Mouse (Mus musculus): ENCODE data around the gene Fam193a. TPM values are rescaled to one million over a fixed set of nuclear protein-coding genes. Genes with fewer than 3 reads are reported as not detected.

Gene Fam193a
- 14.3 and 15.2 TPM in 2 replicates for polyA plus RNA-seq (2015; fragmentation: Nextera tagmentation; extraction: Ambion mirVana)

- peak within 1 kb of the TSS; percentile 95 for H3K4me3 ChIP-seq
- H3K9ac ChIP-seq: peak within 1 kb of the TSS; percentile 96
- peaks cover 30% of the 10 kb centered on the region for H3K4me1 ChIP-seq (replicated peaks)
- no peaks in the 10 kb centered on the region for H3K27me3 ChIP-seq
- 1% methylated on average over 59 of the region's 64 CpGs for WGBS
- no peaks in the 10 kb centered on the region for H3K9me3 ChIP-seq
- H3K36me3 ChIP-seq: peaks cover 7% of the 10 kb centered on the region; the same call in 1 of the 2 replicates
- peak within 1 kb of the TSS; percentile 59 for H3K4me2 ChIP-seq
- peak; percentile 100 for ATAC-seq (ENCODE audit: low read depth)
- peak within 1 kb of the TSS; percentile 84 for H3K27ac ChIP-seq (replicated peaks)
These were observed at the start of gene Fam193a for GRCm38 (mm10) chr5:34369341-34370021. TSS of gene Fam193a (plus strand) at chr5:34369933.

- no peak overlapping the region for H3K9ac ChIP-seq
- no peak for ATAC-seq (ENCODE audit: low read depth)
- WGBS: 91% methylated on average over 4 of the region's 4 CpGs
These were observed 48.5 kb upstream of the Fam193a start for GRCm38 (mm10) chr5:34321236-34321635.

DNA sequence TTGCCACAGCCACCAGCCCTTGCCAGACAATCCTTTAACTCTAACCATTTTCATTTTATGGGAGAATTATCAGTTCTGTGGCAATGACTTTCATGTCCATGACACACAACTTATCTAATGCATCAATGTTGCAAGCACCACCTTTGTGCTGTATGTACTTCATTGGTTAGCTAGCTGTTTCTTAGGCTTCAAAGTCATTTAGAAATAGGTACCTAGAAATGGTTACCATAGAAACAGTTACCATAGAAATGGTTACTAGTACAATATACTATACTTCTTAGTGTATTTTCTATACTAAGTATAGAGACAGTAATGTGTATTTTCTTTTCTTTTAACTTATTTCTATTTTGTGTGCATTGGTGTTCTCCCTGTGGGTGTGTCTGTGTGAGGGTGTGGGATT, 44.4 kb upstream of the Fam193a start:
- Histone ChIP-seq H3K4me1 (replicated peaks) (peaks cover 13% of the 10 kb centered on the region), H3K27me3 (no peaks in the 10 kb centered on the region)
- no peak for ATAC-seq (ENCODE audit: low read depth)

More at GRCm38 (mm10) chr5:34321236-34321635, 48.5 kb upstream of the Fam193a start:
- Histone ChIP-seq H3K27me3 (no peaks in the 10 kb centered on the region), H3K9me3 (no peaks in the 10 kb centered on the region), H3K4me1 (replicated peaks) (peaks cover 2% of the 10 kb centered on the region; the same call in 1 of the 2 replicates), H3K36me3 (no peaks in the 10 kb centered on the region), H3K27ac (replicated peaks) (no peak overlapping the region), H3K4me2 (no peak overlapping the region), H3K4me3 (no peak overlapping the region)

DNA sequence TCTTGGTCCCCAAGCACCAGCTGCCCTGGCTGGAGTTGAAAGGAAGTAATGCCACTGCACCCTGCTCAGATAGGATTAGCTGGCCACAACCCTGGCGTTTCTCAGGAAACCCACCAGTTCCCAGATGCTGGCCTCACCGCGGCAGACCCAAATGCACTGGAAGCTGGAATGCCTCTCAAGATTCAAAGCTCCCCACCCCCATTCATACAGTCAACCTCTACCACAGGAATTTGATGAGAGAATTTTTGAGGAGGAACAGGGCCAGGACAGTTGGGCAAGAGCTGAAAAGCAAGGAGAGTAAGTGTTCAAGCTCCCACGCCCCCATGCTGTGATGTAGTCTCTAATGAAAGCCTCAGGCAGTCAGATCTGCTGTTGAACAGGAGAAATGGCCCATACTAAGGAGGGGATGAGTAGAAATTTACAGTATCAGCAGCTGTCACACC, 43.5 kb upstream of the Fam193a start:
- H3K4me2 ChIP-seq: no peak overlapping the region
- 41% methylated on average over 4 of the region's 4 CpGs for WGBS

More for the DNA sequence above, 44.4 kb upstream of the Fam193a start:
- Histone ChIP-seq H3K9me3 (no peaks in the 10 kb centered on the region), H3K36me3 (no peaks in the 10 kb centered on the region), H3K9ac (no peak overlapping the region), H3K4me2 (no peak overlapping the region), H3K27ac (replicated peaks) (no peak overlapping the region), H3K4me3 (no peak overlapping the region)

GRCm38 (mm10) chr5:34326875-34327576, 42.7 kb upstream of the Fam193a start:
- Histone ChIP-seq H3K27me3 (no peaks in the 10 kb centered on the region), H3K27ac (replicated peaks) (no peak overlapping the region), H3K9me3 (no peaks in the 10 kb centered on the region), H3K9ac (peak overlapping the region; percentile 63), H3K4me2 (peak overlapping the region; percentile 54), H3K4me3 (peak overlapping the region; percentile 32), H3K36me3 (no peaks in the 10 kb centered on the region), H3K4me1 (replicated peaks) (peaks cover 13% of the 10 kb centered on the region)
- WGBS: 17% methylated on average over 31 of the region's 31 CpGs
- ATAC-seq (ENCODE audit: low read depth): peak; percentile 76

More for the DNA sequence above, 43.5 kb upstream of the Fam193a start:
- Histone ChIP-seq H3K4me1 (replicated peaks) (peaks cover 13% of the 10 kb centered on the region), H3K9ac (peak overlapping the region; percentile 63), H3K4me3 (no peak overlapping the region), H3K27ac (replicated peaks) (no peak overlapping the region), H3K27me3 (no peaks in the 10 kb centered on the region), H3K9me3 (no peaks in the 10 kb centered on the region), H3K36me3 (no peaks in the 10 kb centered on the region)
- ATAC-seq (ENCODE audit: low read depth): no peak

DNA sequence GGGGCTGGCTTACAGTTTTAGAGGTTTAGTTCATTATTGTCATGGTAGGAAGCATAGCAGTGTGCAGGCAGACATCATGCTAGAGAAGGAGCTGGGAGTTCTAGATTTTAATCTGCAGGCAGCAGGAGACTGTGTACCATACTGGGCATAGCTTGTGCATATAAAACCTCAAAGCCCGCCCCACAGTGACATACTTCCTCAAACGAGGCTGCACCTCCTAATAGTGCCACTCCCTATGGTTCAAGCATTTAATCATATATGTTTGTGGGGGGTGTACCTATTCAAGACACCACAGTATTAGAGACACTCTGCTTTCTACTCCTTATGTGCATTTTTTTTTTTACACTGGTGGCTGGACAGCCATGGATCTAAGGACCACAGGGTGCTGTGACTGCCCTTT, 39.6 kb upstream of the Fam193a start:
- no peaks in the 10 kb centered on the region for H3K9me3 ChIP-seq
- no peaks in the 10 kb centered on the region for H3K36me3 ChIP-seq
- no peak overlapping the region for H3K4me3 ChIP-seq
- ATAC-seq (ENCODE audit: low read depth): no peak
- H3K4me1 ChIP-seq (replicated peaks): peaks cover 14% of the 10 kb centered on the region
- H3K27me3 ChIP-seq: no peaks in the 10 kb centered on the region
- H3K27ac ChIP-seq (replicated peaks): no peak overlapping the region
- 81% methylated on average over 2 of the region's 2 CpGs for WGBS
- H3K4me2 ChIP-seq: no peak overlapping the region
- H3K9ac ChIP-seq: no peak overlapping the region

DNA sequence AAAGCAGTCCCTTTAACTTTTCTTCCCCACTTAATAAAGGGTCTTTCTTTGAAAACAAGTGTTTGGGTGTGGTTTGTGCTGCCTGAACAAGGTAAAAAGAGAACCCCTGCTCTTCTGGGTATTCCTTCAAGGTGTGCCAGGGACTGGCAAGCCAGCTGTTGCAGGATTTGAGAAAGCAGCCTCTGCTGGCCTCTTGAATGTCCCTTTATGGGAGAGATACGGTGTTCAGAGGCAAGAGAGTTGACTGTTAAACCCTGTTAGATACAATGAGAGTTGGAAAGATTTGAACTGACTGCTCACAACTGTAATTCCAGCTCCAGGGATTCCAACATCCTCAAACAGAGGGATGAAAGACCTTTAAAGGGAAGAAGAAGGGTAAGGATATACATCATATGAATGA, 35.7 kb upstream of the Fam193a start:
- Histone ChIP-seq H3K27me3 (no peaks in the 10 kb centered on the region), H3K9me3 (no peaks in the 10 kb centered on the region), H3K4me2 (no peak overlapping the region), H3K4me3 (no peak overlapping the region), H3K4me1 (replicated peaks) (peaks cover 24% of the 10 kb centered on the region), H3K9ac (no peak overlapping the region), H3K36me3 (no peaks in the 10 kb centered on the region), H3K27ac (replicated peaks) (no peak overlapping the region)
- no peak for ATAC-seq (ENCODE audit: low read depth)
- whole genome bisulfite sequencing: 89% methylated on average over 1 of the region's 1 CpGs

- H3K4me3 ChIP-seq: peak overlapping the region; percentile 99
- peak; percentile 73 for ATAC-seq (ENCODE audit: low read depth)
- H3K27me3 ChIP-seq: no peaks in the 10 kb centered on the region
- peaks cover 24% of the 10 kb centered on the region for H3K4me1 ChIP-seq (replicated peaks)
- peak overlapping the region; percentile 83 for H3K9ac ChIP-seq
- WGBS: 2% methylated on average over 21 of the region's 21 CpGs
- H3K27ac ChIP-seq (replicated peaks): peak overlapping the region; percentile 90
- peak overlapping the region; percentile 85 for H3K4me2 ChIP-seq
- H3K9me3 ChIP-seq: no peaks in the 10 kb centered on the region
- no peaks in the 10 kb centered on the region for H3K36me3 ChIP-seq
These were observed 34.1 kb upstream of the Fam193a start for GRCm38 (mm10) chr5:34335539-34336096.

- Histone ChIP-seq H3K4me1 (replicated peaks) (peaks cover 24% of the 10 kb centered on the region), H3K4me3 (peak within 1 kb of the TSS; percentile 99), H3K4me2 (peak within 1 kb of the TSS; percentile 91), H3K27ac (replicated peaks) (peak within 1 kb of the TSS; percentile 95), H3K9me3 (no peaks in the 10 kb centered on the region), H3K9ac (peak within 1 kb of the TSS; percentile 98), H3K36me3 (no peaks in the 10 kb centered on the region), H3K27me3 (no peaks in the 10 kb centered on the region)
- WGBS: under 1% methylated on average over 67 of the region's 67 CpGs
- peak; percentile 98 for ATAC-seq (ENCODE audit: low read depth)
These were observed 33.5 kb upstream of the Fam193a start, which contains the start of gene Rnf4 for GRCm38 (mm10) chr5:34336097-34336774. TSS of gene Rnf4 (plus strand) at chr5:34336289.

- H3K27ac ChIP-seq (replicated peaks): peak overlapping the region; percentile 95
- H3K9me3 ChIP-seq: no peaks in the 10 kb centered on the region
- peak; percentile 40 for ATAC-seq (ENCODE audit: low read depth)
- H3K4me1 ChIP-seq (replicated peaks): peaks cover 24% of the 10 kb centered on the region
- under 1% methylated on average over 42 of the region's 42 CpGs for WGBS
- no peaks in the 10 kb centered on the region for H3K36me3 ChIP-seq
- H3K9ac ChIP-seq: peak overlapping the region; percentile 98
- H3K4me2 ChIP-seq: peak overlapping the region; percentile 91
- peak overlapping the region; percentile 99 for H3K4me3 ChIP-seq
- no peaks in the 10 kb centered on the region for H3K27me3 ChIP-seq
These were observed 32.8 kb upstream of the Fam193a start for GRCm38 (mm10) chr5:34336775-34337450.

GRCm38 (mm10) chr5:34340246-34340645, 29.5 kb upstream of the Fam193a start:
- no peak for ATAC-seq (ENCODE audit: low read depth)
- no peak overlapping the region for H3K4me3 ChIP-seq
- H3K36me3 ChIP-seq: peaks cover 17% of the 10 kb centered on the region
- no peak overlapping the region for H3K9ac ChIP-seq
- 95% methylated on average over 6 of the region's 6 CpGs for WGBS
- no peak overlapping the region for H3K4me2 ChIP-seq
- no peak overlapping the region for H3K27ac ChIP-seq (replicated peaks)
- H3K9me3 ChIP-seq: no peaks in the 10 kb centered on the region
- peaks cover 22% of the 10 kb centered on the region for H3K4me1 ChIP-seq (replicated peaks)
- no peaks in the 10 kb centered on the region for H3K27me3 ChIP-seq
